Mouse (Mus musculus): ENCODE data around the gene Minpp1.

- TF ChIP-seq POLR2A (IDR thresholded peaks at IDR 0.05; ENCODE audit: extremely low read depth, insufficient read depth, low read length), result no peak
- TF ChIP-seq CTCF (IDR thresholded peaks at IDR 0.05; ENCODE audit: low read depth, low read length), result no peak
These were observed 43.2 kb downstream of the Minpp1 start for GRCm38 (mm10) chr19:32528723-32529122.

Measured in liver, adult 2 months (tissue).